In genomic region chr17:31897186-31897793, GRCm38 (mm10) we compare ENCODE assay signal across 15 mouse cellular contexts. TPM values are rescaled to one million over a fixed set of nuclear protein-coding genes. Genes with fewer than 3 reads are reported as not detected.
DNase-seq lines count a peak whose midpoint lies in the region; ATAC-seq and TF ChIP-seq lines count a peak whose summit lies in the region.
"Had no signal": no experiment of that assay in that cellular context is flagged by ENCODE, and none has a peak within 500 bp of the region (broad histone marks: within the 10 kb centered on the region; RNA-seq: fewer than 3 reads in every experiment).

No protein-coding gene starts in this region.

- intact Hi-C loops in left cerebral cortex, postnatal 25 days (cut with DNase I) = no loop called here

- DNase-seq in gastrocnemius, adult 18-20 months (ENCODE audit: low spot score) = peak; percentile 34
- DNase-seq in gastrocnemius, postnatal 4 days (ENCODE audit: low spot score in 2 of 2) = no peak
- DNase-seq in right cerebral cortex, postnatal 4 days = peak; percentile 1
- DNase-seq in right cerebral cortex, postnatal 25 days = no peak
- DNase-seq in lung, adult 2 months = peak; percentile 68
- DNase-seq in left cerebral cortex, postnatal 25 days (ENCODE audit: low spot score in 2 of 2) = no peak
- DNase-seq in hindbrain, embryonic 14.5 days (ENCODE audit: low spot score) = no peak
- DNase-seq: adrenal gland, postnatal 36 days; cerebellum, adult 11 months; embryo, embryonic 11 days; retina, postnatal 1 day had no signal

- H3K9ac ChIP-seq in stomach, embryonic 15.5 days = no peak overlapping the region
- no peak overlapping the region for H3K9ac ChIP-seq in hindbrain, embryonic 14.5 days

- 63% methylated on average over 4 of the region's 4 CpGs for WGBS in lung, adult 2 months
- WGBS in stomach, embryonic 15.5 days = 71% methylated on average over 4 of the region's 4 CpGs
- 87% methylated on average over 4 of the region's 4 CpGs for WGBS in hindbrain, embryonic 14.5 days

- no peak for ATAC-seq in stomach, embryonic 15.5 days (ENCODE audit: insufficient read depth, low FRiP score, low read depth)
- no peak for ATAC-seq in hindbrain, embryonic 14.5 days (ENCODE audit: low FRiP score)
- ATAC-seq: forebrain, embryonic 14.5 days; hindbrain, postnatal 0 days had no signal

- no peak for TF ChIP-seq POLR2A in lung, adult 2 months (IDR thresholded peaks at IDR 0.05; ENCODE audit: borderline replicate concordance, extremely low read depth, low read depth, low read length)

- H3K27ac ChIP-seq in stomach, embryonic 15.5 days = peak overlapping the region; percentile 71
- no peak overlapping the region for H3K27ac ChIP-seq in hindbrain, embryonic 14.5 days
- H3K27ac ChIP-seq: heart, adult 2 months; hindbrain, postnatal 0 days had no signal

- no peaks in the 10 kb centered on the region for H3K9me3 ChIP-seq in stomach, embryonic 15.5 days
- H3K9me3 ChIP-seq in hindbrain, embryonic 14.5 days (ENCODE audit: control insufficient read depth, low read length) = no peaks in the 10 kb centered on the region

- no peak overlapping the region for H3K4me2 ChIP-seq in stomach, embryonic 15.5 days
- no peak overlapping the region for H3K4me2 ChIP-seq in hindbrain, embryonic 14.5 days (replicated peaks)

- peaks cover 12% of the 10 kb centered on the region for H3K4me1 ChIP-seq in lung, adult 2 months (ENCODE audit: control insufficient read depth, insufficient read depth, low read length)
- peaks cover 26% of the 10 kb centered on the region for H3K4me1 ChIP-seq in stomach, embryonic 15.5 days
- H3K4me1 ChIP-seq in hindbrain, embryonic 14.5 days (replicated peaks; ENCODE audit: control insufficient read depth, insufficient read depth, low read length) = peaks cover 7% of the 10 kb centered on the region; the same call in 1 of the 2 replicates

- H3K36me3 ChIP-seq in stomach, embryonic 15.5 days = no peaks in the 10 kb centered on the region
- H3K36me3 ChIP-seq in hindbrain, embryonic 14.5 days (replicated peaks; ENCODE audit: control insufficient read depth, insufficient read depth) = no peaks in the 10 kb centered on the region

- H3K27me3 ChIP-seq in stomach, embryonic 15.5 days (replicated peaks) = no peaks in the 10 kb centered on the region
- no peaks in the 10 kb centered on the region for H3K27me3 ChIP-seq in hindbrain, embryonic 14.5 days (ENCODE audit: control insufficient read depth, insufficient read depth, low read length)

- no peak overlapping the region for H3K4me3 ChIP-seq in lung, adult 2 months (replicated peaks; ENCODE audit: extremely low read depth, low read depth, low read length)
- H3K4me3 ChIP-seq in stomach, embryonic 15.5 days (replicated peaks) = no peak overlapping the region
- no peak overlapping the region for H3K4me3 ChIP-seq in hindbrain, embryonic 14.5 days (replicated peaks; ENCODE audit: low read length)
- H3K4me3 ChIP-seq: heart, adult 2 months had no signal

- TF ChIP-seq CTCF in lung, adult 2 months (IDR thresholded peaks at IDR 0.05; ENCODE audit: insufficient read depth, low read length) = no peak

RNA-seq across cellular contexts. Expression of gene Sik1, which starts 41.7 kb away (rescaled TPM):
- 10 to 100 TPM; 23.5 to 27.8 TPM for total RNA-seq in gastrocnemius, adult 18-20 months (2021)
- 10 to 100 TPM; 80.3 to 83.2 TPM for total RNA-seq in gastrocnemius, postnatal 4 days (2021)
- polyA plus RNA-seq in lung, adult 2 months (2012; rRNA removed) = 60.5 and 87.9 TPM in 2 replicates
- polyA plus RNA-seq in stomach, embryonic 15.5 days (2015; fragmentation: Nextera tagmentation; extraction: Ambion mirVana) = 19.6 and 21.8 TPM in 2 replicates
- 10 to 100 TPM; 20.2 to 20.9 TPM for total RNA-seq in left cerebral cortex, postnatal 25 days (2021)
- polyA plus RNA-seq in hindbrain, embryonic 14.5 days (2014; fragmentation: Nextera tagmentation; extraction: Ambion mirVana) = 17.0 and 20.5 TPM in 2 replicates

Comparison
In these comparisons a context has a peak if more than half of its experiments do, and no peak if none do; other contexts are left out.
1. DNase-seq: peak in gastrocnemius, adult 18-20 months (single experiment), right cerebral cortex, postnatal 4 days (single experiment) and lung, adult 2 months (single experiment); none in gastrocnemius, postnatal 4 days (0 of 2), right cerebral cortex, postnatal 25 days (single experiment), left cerebral cortex, postnatal 25 days (0 of 2) and hindbrain, embryonic 14.5 days (single experiment).